Mouse (Mus musculus): Measurements from ENCODE around the gene Mettl17.

- TF ChIP-seq CTCF (conservative IDR thresholded peaks at IDR 0.05; ENCODE audit: insufficient read depth, insufficient read length, low read depth, low read length), result no peak
- no peak for TF ChIP-seq POLR2A (IDR thresholded peaks at IDR 0.05; ENCODE audit: low read depth, low read length)
These were observed 37.3 kb downstream of the Mettl17 start for GRCm38 (mm10) chr14:51921759-51922570.
